Mouse (Mus musculus) heart, adult 2 months (tissue): ENCODE results near the gene H2-M2. TPM values are rescaled to one million over a fixed set of nuclear protein-coding genes. Genes with fewer than 3 reads are reported as not detected.

Experiments
- DNase-seq, 2 experiments: peaks; one replicate each; pipeline ENCODE4 v3.0.0; 2021
- H3K27ac ChIP-seq: fragments of 200-600 bp; 2 replicates; pipeline ENCODE4 v1.8.1; 2022
- H3K27me3 ChIP-seq: fragments of 200-500 bp; 2 replicates; pipeline ENCODE4 v1.6.1; 2012; ENCODE audit warnings: mild to moderate bottlenecking, low read length, inconsistent platforms, mixed read lengths; ENCODE audit not compliant: control insufficient read depth, insufficient read depth
- H3K36me3 ChIP-seq: fragments of 200-500 bp; 2 replicates; pipeline ENCODE4 v1.6.1; 2012; ENCODE audit warnings: low read length, inconsistent platforms; ENCODE audit not compliant: control insufficient read depth, insufficient read depth
- H3K4me1 ChIP-seq: fragments of 200-500 bp; 2 replicates; pipeline ENCODE4 v1.6.1; 2011; ENCODE audit warnings: low read length; ENCODE audit not compliant: control insufficient read depth, insufficient read depth
- H3K4me3 ChIP-seq: fragments of 200-600 bp; 2 replicates; pipeline ENCODE4 v1.8.1; 2022
- H3K79me2 ChIP-seq: fragments of 200-500 bp; replicated peaks from 2 replicates; pipeline ENCODE4 v1.6.1; 2012; ENCODE audit warnings: mild to moderate bottlenecking, inconsistent platforms, low read length, moderate library complexity, mixed read lengths; ENCODE audit not compliant: control insufficient read depth, insufficient read depth
- H3K9ac ChIP-seq: fragments of 200-500 bp; 2 replicates; pipeline ENCODE4 v1.6.1; 2012; ENCODE audit warnings: low read depth, mild to moderate bottlenecking, control low read depth, inconsistent platforms, low read length, mixed read lengths
- CTCF ChIP-seq: fragments of 200-600 bp; IDR thresholded peaks from 2 replicates; pipeline ENCODE4 v1.8.1; 2022; ENCODE audit warnings: antibody characterized with exemption, mild to moderate bottlenecking, moderate library complexity
- EP300 ChIP-seq: fragments of 200-500 bp; IDR thresholded peaks from 2 replicates; pipeline ENCODE4 v1.6.1; 2011; ENCODE audit warnings: low read depth, low read length, control low read depth; ENCODE audit not compliant: insufficient read depth
- POLR2A ChIP-seq: fragments of 200-500 bp; IDR thresholded peaks from 2 replicates; pipeline ENCODE4 v1.6.1; 2011; ENCODE audit warnings: mild to moderate bottlenecking, low read depth, low read length, control low read depth; ENCODE audit not compliant: insufficient read depth
- WGBS: fragments of 180-500 bp; shearing (Covaris S2); methylation state at CpG from one replicate; pipeline ENCODE4 v1.1.7; 2018; 5-methylcytosine and 5-hydroxymethylcytosine counted together
- intact Hi-C: fragments of 180-260 bp; cut with DNase I; formaldehyde crosslinking; loops from one replicate; pipeline ENCODE4 v1.15.1; 2025
- polyA plus RNA-seq: library from polyadenylated mRNA; depleted of rRNA; stranded (reverse); fragments of >200 nt; gene quantifications from 2 replicates; pipeline ENCODE4 v1.2.3, GENCODE M21; 2012; rRNA removed
- total RNA-seq, 2 experiments: library from RNA; stranded (reverse); gene quantifications; 2 replicates each; pipeline ENCODE4 v1.2.3; 2021

The H2-M2 gene
- total and polyA plus RNA-seq, 3 experiments, result 0.10 TPM; not detected in 2

DNA sequence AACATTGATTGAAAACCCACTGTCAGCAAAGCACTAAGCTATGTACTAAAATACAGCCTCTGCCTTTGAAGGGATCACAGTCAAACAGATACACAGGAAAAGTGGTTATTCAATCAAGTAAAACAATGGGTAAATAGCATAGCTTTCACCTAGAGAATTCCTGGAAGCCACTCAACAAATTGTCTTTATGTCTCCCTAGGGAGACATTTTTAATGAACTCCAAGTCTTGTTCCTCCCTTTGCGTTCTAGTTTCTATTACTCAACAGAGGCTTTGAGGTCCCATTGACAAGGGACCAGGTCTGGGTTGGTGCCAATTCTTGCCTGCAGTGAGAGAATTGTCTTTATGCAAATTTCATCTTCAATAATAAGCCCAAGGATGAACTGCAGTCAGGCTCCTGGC, 38.2 kb downstream of the H2-M2 start, which contains the start of gene Olfr108:
Gene Olfr108, plus strand, starts transcription at position 301 of the 400 bp plus-strand sequence.
- intact Hi-C loops, result no loop called here
- TF ChIP-seq POLR2A, result no peak
- no peak for TF ChIP-seq EP300
- TF ChIP-seq CTCF, result no peak
- 67% methylated on average over 1 of the region's 1 CpGs for WGBS
- H3K27me3 ChIP-seq, result no peaks in the 10 kb centered on the region
- no peak within 1 kb of the TSS for H3K27ac ChIP-seq
- no peak within 1 kb of the TSS for H3K4me3 ChIP-seq
- H3K9ac ChIP-seq, result no peak within 1 kb of the TSS
- H3K79me2 ChIP-seq, result no peaks in the 10 kb centered on the region
- no peaks in the 10 kb centered on the region for H3K36me3 ChIP-seq
- DNase-seq, result no peak
- no peaks in the 10 kb centered on the region for H3K4me1 ChIP-seq

Other genes starting within 250 kb of the H2-M2 start
- gene Olfr97, start 246.2 kb downstream of the H2-M2 start, total RNA-seq, result not detected
- not detected in 2 replicates for gene Olfr97, start 246.2 kb downstream of the H2-M2 start, polyA plus RNA-seq
- not detected for gene Olfr98, start 219.8 kb downstream of the H2-M2 start, total RNA-seq
- gene Olfr98, start 219.8 kb downstream of the H2-M2 start, polyA plus RNA-seq, result not detected in 2 replicates
- 1 to 10 TPM; 3.2 to 3.3 TPM for gene H2-M3, start 213.3 kb downstream of the H2-M2 start, total RNA-seq
- 4.9 and 5.0 TPM in 2 replicates for gene H2-M3, start 213.3 kb downstream of the H2-M2 start, polyA plus RNA-seq
- gene Olfr99, start 200.1 kb downstream of the H2-M2 start, total RNA-seq, result not detected
- gene Olfr99, start 200.1 kb downstream of the H2-M2 start, polyA plus RNA-seq, result not detected in 2 replicates
- gene Olfr101, start 179.2 kb downstream of the H2-M2 start, total RNA-seq, result not detected
- gene Olfr101, start 179.2 kb downstream of the H2-M2 start, polyA plus RNA-seq, result not detected in 2 replicates
- not detected for gene Olfr102, start 166.5 kb downstream of the H2-M2 start, total RNA-seq
- gene Olfr102, start 166.5 kb downstream of the H2-M2 start, polyA plus RNA-seq, result not detected in 2 replicates
- gene Olfr103, start 143.9 kb downstream of the H2-M2 start, total RNA-seq, result not detected
- gene Olfr103, start 143.9 kb downstream of the H2-M2 start, polyA plus RNA-seq, result not detected in 2 replicates
- not detected for gene Olfr104-ps, start 124.0 kb downstream of the H2-M2 start, total RNA-seq
- gene Olfr104-ps, start 124.0 kb downstream of the H2-M2 start, polyA plus RNA-seq, result not detected in 2 replicates
- not detected for gene Olfr105-ps, start 104.5 kb downstream of the H2-M2 start, total RNA-seq
- gene Olfr105-ps, start 104.5 kb downstream of the H2-M2 start, polyA plus RNA-seq, result not detected in 2 replicates
- not detected for gene Olfr106-ps, start 93.2 kb downstream of the H2-M2 start, total RNA-seq
- gene Olfr106-ps, start 93.2 kb downstream of the H2-M2 start, polyA plus RNA-seq, result not detected in 2 replicates
- not detected for gene Olfr107, start 84.3 kb downstream of the H2-M2 start, total RNA-seq
- not detected in 2 replicates for gene Olfr107, start 84.3 kb downstream of the H2-M2 start, polyA plus RNA-seq
- gene Olfr108, start 38.1 kb downstream of the H2-M2 start, total RNA-seq, result not detected
- not detected in 2 replicates for gene Olfr108, start 38.1 kb downstream of the H2-M2 start, polyA plus RNA-seq
- not detected for gene Olfr109, start 24.6 kb downstream of the H2-M2 start, total RNA-seq
- gene Olfr109, start 24.6 kb downstream of the H2-M2 start, polyA plus RNA-seq, result not detected in 2 replicates
- gene Olfr110, start 8.9 kb upstream of the H2-M2 start, total RNA-seq, result not detected
- not detected in 2 replicates for gene Olfr110, start 8.9 kb upstream of the H2-M2 start, polyA plus RNA-seq
- not detected for gene Olfr111, start 24.5 kb upstream of the H2-M2 start, total RNA-seq
- 0.12 TPM in 1 of 2 replicates, not detected in the other for gene Olfr111, start 24.5 kb upstream of the H2-M2 start, polyA plus RNA-seq
- gene Olfr112, start 85.9 kb upstream of the H2-M2 start, total RNA-seq, result not detected
- not detected in 2 replicates for gene Olfr112, start 85.9 kb upstream of the H2-M2 start, polyA plus RNA-seq
- gene Olfr113, start 94.1 kb upstream of the H2-M2 start, total RNA-seq, result not detected
- gene Olfr113, start 94.1 kb upstream of the H2-M2 start, polyA plus RNA-seq, result not detected in 2 replicates
- gene Olfr114, start 109.2 kb upstream of the H2-M2 start, total RNA-seq, result not detected
- gene Olfr114, start 109.2 kb upstream of the H2-M2 start, polyA plus RNA-seq, result not detected in 2 replicates
- not detected for gene Olfr115, start 143.6 kb upstream of the H2-M2 start, total RNA-seq
- not detected in 2 replicates for gene Olfr115, start 143.6 kb upstream of the H2-M2 start, polyA plus RNA-seq
- not detected for gene Olfr116, start 143.6 kb upstream of the H2-M2 start, total RNA-seq
- not detected in 2 replicates for gene Olfr116, start 143.6 kb upstream of the H2-M2 start, polyA plus RNA-seq
- not detected for gene Olfr117, start 180.2 kb upstream of the H2-M2 start, total RNA-seq
- gene Olfr117, start 180.2 kb upstream of the H2-M2 start, polyA plus RNA-seq, result not detected in 2 replicates
- gene Olfr118, start 183.4 kb upstream of the H2-M2 start, total RNA-seq, result not detected
- not detected in 2 replicates for gene Olfr118, start 183.4 kb upstream of the H2-M2 start, polyA plus RNA-seq
- not detected for gene Olfr119, start 213.0 kb upstream of the H2-M2 start, total RNA-seq
- gene Olfr119, start 213.0 kb upstream of the H2-M2 start, polyA plus RNA-seq, result not detected in 2 replicates
- not detected for gene Olfr120, start 238.3 kb upstream of the H2-M2 start, total RNA-seq
- gene Olfr120, start 238.3 kb upstream of the H2-M2 start, polyA plus RNA-seq, result not detected in 2 replicates